Mouse (Mus musculus) limb, embryonic 11.5 days (tissue): ENCODE measurements around the gene AU022252. TPM values are rescaled to one million over a fixed set of nuclear protein-coding genes. Genes with fewer than 3 reads are reported as not detected.
A peak's percentile ranks its signal among the peaks of the same experiment; 100 is the strongest.

Experiments
- ATAC-seq: fragments of 200-750 bp; cut with Nextera tagmentation; 2 replicates; pipeline ENCODE4 v1.8.0; 2017; ENCODE audit warnings: low read depth; ENCODE audit not compliant: insufficient number of reproducible peaks, low FRiP score, low TSS enrichment
- DNase-seq: peaks from one replicate; pipeline ENCODE4 v3.0.0-alpha.2; 2015; ENCODE audit warnings: low spot score
- H3K27ac ChIP-seq: fragments of 300-500 bp; sonication (generic); replicated peaks from 2 replicates; pipeline ENCODE4 v1.5.1; 2014; ENCODE audit warnings: low read depth, mild to moderate bottlenecking, low read length
- H3K27me3 ChIP-seq: fragments of 300-500 bp; sonication (generic); 2 replicates; pipeline ENCODE4 v1.6.1; 2014; ENCODE audit warnings: mild to moderate bottlenecking, low read length, mixed read lengths; ENCODE audit not compliant: control insufficient read depth, insufficient read depth
- H3K36me3 ChIP-seq: fragments of 300-500 bp; sonication (generic); 2 replicates; pipeline ENCODE4 v1.6.1; 2014; ENCODE audit warnings: mild to moderate bottlenecking, low read length, moderate library complexity, mixed read lengths; ENCODE audit not compliant: control insufficient read depth, insufficient read depth
- H3K4me1 ChIP-seq: fragments of 300-500 bp; sonication (generic); 2 replicates; pipeline ENCODE4 v1.6.1; 2014; ENCODE audit warnings: low read length, mixed read lengths; ENCODE audit not compliant: control insufficient read depth, insufficient read depth
- H3K4me2 ChIP-seq: fragments of 300-500 bp; sonication (generic); 2 replicates; pipeline ENCODE4 v1.6.1; 2014; ENCODE audit warnings: low read depth, mild to moderate bottlenecking, moderate library complexity; ENCODE audit not compliant: severe bottlenecking
- H3K4me3 ChIP-seq: fragments of 300-500 bp; sonication (generic); 2 replicates; pipeline ENCODE4 v1.5.1; 2014; ENCODE audit warnings: low read depth, low read length
- H3K9ac ChIP-seq: fragments of 300-500 bp; sonication (generic); 2 replicates; pipeline ENCODE4 v1.6.1; 2014; ENCODE audit warnings: mild to moderate bottlenecking, low read length
- H3K9me3 ChIP-seq: fragments of 300-500 bp; sonication (generic); 2 replicates; pipeline ENCODE4 v1.6.1; 2016; ENCODE audit warnings: low read length; ENCODE audit not compliant: control insufficient read depth
- WGBS: fragments of 180-500 bp; shearing (Covaris S2); extraction: QIAGEN DNeasy Blood & Tissue Kit; methylation state at CpG from one replicate; pipeline ENCODE4 v1.1.7; 2014; 5-methylcytosine and 5-hydroxymethylcytosine counted together
- polyA plus RNA-seq: library from polyadenylated mRNA; unstranded; fragments of >200 nt; fragmentation: Nextera tagmentation; extraction: Ambion mirVana; gene quantifications from 2 replicates; pipeline ENCODE4 v1.2.1, GENCODE M21; 2014

Gene AU022252
- polyA plus RNA-seq, 1 experiment from 2014 or later, result 44.7 TPM

DNA sequence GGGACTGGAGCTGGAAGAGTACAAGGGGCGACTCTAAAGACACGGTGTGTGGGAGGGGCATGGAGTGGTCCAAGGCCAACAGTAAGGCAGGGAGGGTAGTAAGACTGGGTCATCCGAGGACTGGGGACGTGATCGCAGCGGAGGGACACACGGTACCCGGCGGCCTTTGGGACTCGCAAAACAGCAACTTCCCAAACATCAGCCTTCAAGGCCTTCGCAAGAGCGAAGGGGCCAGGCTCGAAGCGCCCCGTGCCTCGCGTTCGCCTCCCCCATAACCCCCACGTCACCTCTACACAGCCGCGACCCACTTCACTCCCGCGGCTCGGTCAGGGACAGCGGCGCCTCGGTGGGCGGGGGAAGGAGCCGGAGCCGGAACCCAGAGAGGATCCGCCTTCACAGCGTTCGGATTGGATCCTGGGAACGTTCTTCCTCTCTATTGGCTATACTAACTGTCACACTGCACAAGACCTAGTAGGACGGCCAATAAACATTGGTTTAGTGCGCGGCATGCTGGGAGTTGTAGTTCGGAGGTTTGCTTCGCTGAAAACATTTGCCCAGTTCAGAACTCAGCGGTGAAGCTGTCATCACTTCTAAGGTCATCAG, 58.6 kb downstream of the AU022252 start, which contains the start of gene Zfp691:
Gene Zfp691, minus strand, starts transcription at position 345 of the 603 bp plus-strand sequence.
- peak within 1 kb of the TSS; percentile 80 for H3K4me2 ChIP-seq
- no peak within 1 kb of the TSS for H3K27ac ChIP-seq
- ATAC-seq, result peak; percentile 100
- H3K36me3 ChIP-seq, result peaks cover 9% of the 10 kb centered on the region; the same call in 1 of the 2 replicates
- no peaks in the 10 kb centered on the region for H3K9me3 ChIP-seq
- no peaks in the 10 kb centered on the region for H3K27me3 ChIP-seq
- WGBS, result under 1% methylated on average over 40 of the region's 40 CpGs
- peak; percentile 93 for DNase-seq
- peak within 1 kb of the TSS; percentile 82 for H3K9ac ChIP-seq
- 0 out of 2 replicates have a peak, but pooled peaks cover 2% of the 10 kb centered on the region for H3K4me1 ChIP-seq
- peak within 1 kb of the TSS; percentile 78 for H3K4me3 ChIP-seq

- peaks cover 9% of the 10 kb centered on the region; the same call in 1 of the 2 replicates for H3K36me3 ChIP-seq
- H3K4me1 ChIP-seq, result 0 out of 2 replicates have a peak, but pooled peaks cover 2% of the 10 kb centered on the region
- H3K9me3 ChIP-seq, result no peaks in the 10 kb centered on the region
- WGBS, result 47% methylated on average over 18 of the region's 18 CpGs
- peak overlapping the region; percentile 80 for H3K4me2 ChIP-seq
- no peaks in the 10 kb centered on the region for H3K27me3 ChIP-seq
- peak overlapping the region; percentile 78 for H3K4me3 ChIP-seq
- no peak for ATAC-seq
- H3K9ac ChIP-seq, result peak overlapping the region; percentile 82
- H3K27ac ChIP-seq, result no peak overlapping the region
- no peak for DNase-seq
These were observed 59.4 kb downstream of the AU022252 start for GRCm38 (mm10) chr4:119172919-119173650.

- DNase-seq, result peak; percentile 84
- no peak overlapping the region for H3K4me2 ChIP-seq
- no peak for ATAC-seq
- 7% methylated on average over 4 of the region's 4 CpGs for WGBS
- no peaks in the 10 kb centered on the region for H3K4me1 ChIP-seq
- H3K36me3 ChIP-seq, result peaks cover 9% of the 10 kb centered on the region; the same call in 1 of the 2 replicates
- H3K9me3 ChIP-seq, result no peaks in the 10 kb centered on the region
- no peak overlapping the region for H3K27ac ChIP-seq
- no peaks in the 10 kb centered on the region for H3K27me3 ChIP-seq
- H3K4me3 ChIP-seq, result no peak overlapping the region
- H3K9ac ChIP-seq, result no peak overlapping the region
These were observed 64.8 kb downstream of the AU022252 start for GRCm38 (mm10) chr4:119167663-119168062.

DNA sequence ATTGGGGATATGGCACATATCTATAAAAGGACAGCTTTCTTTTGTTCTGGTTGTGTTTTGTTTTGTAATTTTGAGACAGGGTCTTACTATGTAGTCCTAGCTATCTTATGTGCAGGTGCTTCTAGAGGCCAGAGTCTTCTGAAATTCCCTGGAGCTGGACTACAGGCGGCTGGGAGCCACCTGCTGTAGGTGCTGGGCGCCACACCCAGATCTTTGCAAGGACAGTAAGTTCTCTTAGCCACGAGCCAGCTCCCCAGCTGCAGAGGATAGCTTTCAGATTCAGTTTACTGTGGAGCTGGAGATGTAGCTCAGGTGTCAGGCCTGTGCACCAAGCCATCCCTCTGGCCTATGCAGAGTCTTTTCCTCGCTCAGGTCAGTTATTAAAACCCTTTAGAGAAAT, 65.4 kb downstream of the AU022252 start:
- no peak for DNase-seq
- H3K4me3 ChIP-seq, result no peak overlapping the region
- H3K27ac ChIP-seq, result no peak overlapping the region
- H3K36me3 ChIP-seq, result peaks cover 9% of the 10 kb centered on the region; the same call in 1 of the 2 replicates
- H3K4me2 ChIP-seq, result no peak overlapping the region
- 77% methylated on average over 4 of the region's 4 CpGs for WGBS
- H3K9ac ChIP-seq, result no peak overlapping the region
- no peaks in the 10 kb centered on the region for H3K27me3 ChIP-seq
- H3K4me1 ChIP-seq, result no peaks in the 10 kb centered on the region
- no peaks in the 10 kb centered on the region for H3K9me3 ChIP-seq
- ATAC-seq, result no peak

DNA sequence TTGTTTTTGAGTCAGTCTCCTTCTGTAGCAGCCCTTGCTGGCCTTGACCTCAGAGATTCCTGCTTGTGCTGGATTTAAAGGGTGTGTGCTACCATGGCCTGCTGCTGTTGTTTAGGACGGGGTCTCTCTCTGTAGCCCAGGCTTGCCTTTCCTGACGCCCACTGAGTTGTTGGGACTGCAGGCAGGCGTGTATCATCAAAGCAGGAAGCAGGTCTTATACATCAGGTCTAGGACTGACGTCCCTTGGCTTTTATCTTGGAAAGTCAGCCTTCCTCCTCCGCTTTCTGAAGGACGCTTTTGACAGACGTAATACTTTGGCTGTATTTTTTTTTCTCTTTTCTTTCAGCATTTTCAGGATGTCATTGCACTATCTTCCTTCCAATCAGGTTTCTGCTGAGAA, 66.6 kb downstream of the AU022252 start:
- Histone ChIP-seq H3K4me2 (no peak overlapping the region), H3K27me3 (no peaks in the 10 kb centered on the region), H3K4me3 (no peak overlapping the region), H3K9me3 (no peaks in the 10 kb centered on the region), H3K27ac (no peak overlapping the region), H3K36me3 (peaks cover 9% of the 10 kb centered on the region; the same call in 1 of the 2 replicates), H3K9ac (no peak overlapping the region), H3K4me1 (no peaks in the 10 kb centered on the region)
- WGBS, result 79% methylated on average over 7 of the region's 7 CpGs
- DNase-seq, result no peak
- ATAC-seq, result no peak

GRCm38 (mm10) chr4:119162990-119163389, 69.5 kb downstream of the AU022252 start:
- no peak overlapping the region for H3K9ac ChIP-seq
- H3K4me1 ChIP-seq, result no peaks in the 10 kb centered on the region
- no peak for DNase-seq
- H3K27ac ChIP-seq, result no peak overlapping the region
- WGBS, result 65% methylated on average over 4 of the region's 4 CpGs
- H3K4me2 ChIP-seq, result no peak overlapping the region
- no peak overlapping the region for H3K4me3 ChIP-seq
- H3K27me3 ChIP-seq, result no peaks in the 10 kb centered on the region
- H3K9me3 ChIP-seq, result no peaks in the 10 kb centered on the region
- H3K36me3 ChIP-seq, result no peaks in the 10 kb centered on the region
- no peak for ATAC-seq

DNA sequence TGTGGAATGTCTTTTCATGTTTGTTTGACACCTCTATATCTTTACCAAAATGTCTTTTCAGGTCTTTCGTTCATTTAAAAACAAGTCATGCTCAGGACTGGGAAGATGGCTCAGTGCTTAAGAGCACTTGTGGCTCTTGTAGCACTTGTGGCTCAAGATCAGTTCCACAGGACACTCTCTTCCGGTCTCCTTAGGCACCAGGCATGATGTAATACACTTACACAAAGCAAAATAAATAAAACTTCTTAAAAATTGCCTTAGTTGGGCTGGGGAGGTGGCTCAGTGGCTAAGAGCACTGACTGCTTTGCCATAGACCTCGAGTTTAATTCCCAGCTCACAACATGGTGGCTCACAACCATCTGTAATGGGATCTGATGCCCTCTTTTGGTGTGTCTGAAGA, 71.2 kb downstream of the AU022252 start:
- Histone ChIP-seq H3K9me3 (no peaks in the 10 kb centered on the region), H3K4me1 (no peaks in the 10 kb centered on the region), H3K27ac (no peak overlapping the region), H3K4me3 (no peak overlapping the region), H3K4me2 (no peak overlapping the region), H3K27me3 (no peaks in the 10 kb centered on the region), H3K9ac (no peak overlapping the region), H3K36me3 (no peaks in the 10 kb centered on the region)
- ATAC-seq (no peak), DNase-seq (no peak)
- 82% methylated on average over 3 of the region's 3 CpGs for WGBS

GRCm38 (mm10) chr4:119157891-119158290, 74.6 kb downstream of the AU022252 start:
- no peak overlapping the region for H3K4me3 ChIP-seq
- H3K4me1 ChIP-seq, result no peaks in the 10 kb centered on the region
- no peak for DNase-seq
- no peak overlapping the region for H3K27ac ChIP-seq
- no peaks in the 10 kb centered on the region for H3K36me3 ChIP-seq
- H3K27me3 ChIP-seq, result no peaks in the 10 kb centered on the region
- H3K4me2 ChIP-seq, result no peak overlapping the region
- no peaks in the 10 kb centered on the region for H3K9me3 ChIP-seq
- ATAC-seq, result no peak
- H3K9ac ChIP-seq, result no peak overlapping the region
- 78% methylated on average over 5 of the region's 5 CpGs for WGBS
